Mouse (Mus musculus): ENCODE measurements around the gene Pcdh9. TPM values are rescaled to one million over a fixed set of nuclear protein-coding genes. Genes with fewer than 3 reads are reported as not detected.

Gene Pcdh9
- polyA plus RNA-seq, 1 experiment from 2014 or later: 141 TPM

DNA sequence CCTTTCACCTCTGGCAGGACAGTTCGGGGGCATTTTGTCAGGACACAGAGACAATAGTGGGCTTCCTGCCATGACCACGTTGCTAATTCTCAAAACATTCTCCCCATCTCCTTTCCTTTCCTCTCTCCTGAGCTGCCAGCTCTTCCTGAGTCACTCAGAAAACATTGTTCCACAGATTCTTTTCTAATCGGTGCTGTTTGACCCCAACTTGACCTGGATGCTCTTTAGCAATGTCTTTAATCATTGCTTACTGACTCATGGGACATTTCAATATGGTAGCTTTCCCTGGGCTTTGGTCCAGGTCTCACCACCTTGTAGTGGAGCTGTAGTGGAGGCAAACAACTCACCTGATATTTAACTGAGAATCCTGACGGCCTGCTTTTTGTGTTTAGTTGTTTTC is 820.3 kb downstream of the Pcdh9 start:
- Histone ChIP-seq H3K9me3 (ENCODE audit: control insufficient read depth, low read length) (no peaks in the 10 kb centered on the region), H3K4me3 (replicated peaks; ENCODE audit: low read length) (no peak overlapping the region), H3K4me2 (ENCODE audit: low read length) (no peak overlapping the region), H3K27me3 (replicated peaks; ENCODE audit: control insufficient read depth, insufficient read depth, low read length) (no peaks in the 10 kb centered on the region), H3K9ac (replicated peaks; ENCODE audit: low read depth, low read length) (no peak overlapping the region), H3K36me3 (ENCODE audit: control insufficient read depth, insufficient read depth) (no peaks in the 10 kb centered on the region), H3K27ac (ENCODE audit: low read length) (no peak overlapping the region), H3K4me1 (replicated peaks; ENCODE audit: control insufficient read depth, insufficient read depth, low read length) (peaks cover 20% of the 10 kb centered on the region)
- WGBS: 67% methylated on average over 4 of the region's 4 CpGs
- ATAC-seq: no peak

GRCm38 (mm10) chr14:93067411-93068336 is 822.8 kb downstream of the Pcdh9 start:
- Histone ChIP-seq H3K27me3 (replicated peaks; ENCODE audit: control insufficient read depth, insufficient read depth, low read length) (no peaks in the 10 kb centered on the region), H3K9me3 (ENCODE audit: control insufficient read depth, low read length) (no peaks in the 10 kb centered on the region), H3K4me1 (replicated peaks; ENCODE audit: control insufficient read depth, insufficient read depth, low read length) (peaks cover 20% of the 10 kb centered on the region), H3K4me3 (replicated peaks; ENCODE audit: low read length) (no peak overlapping the region), H3K9ac (replicated peaks; ENCODE audit: low read depth, low read length) (no peak overlapping the region), H3K36me3 (ENCODE audit: control insufficient read depth, insufficient read depth) (no peaks in the 10 kb centered on the region), H3K4me2 (ENCODE audit: low read length) (peak overlapping the region; percentile 24; the same call in 1 of the 2 replicates), H3K27ac (ENCODE audit: low read length) (peak overlapping the region; percentile 16; the same call in 1 of the 2 replicates)
- 4% methylated on average over 5 of the region's 5 CpGs for WGBS
- ATAC-seq: peak; percentile 87

DNA sequence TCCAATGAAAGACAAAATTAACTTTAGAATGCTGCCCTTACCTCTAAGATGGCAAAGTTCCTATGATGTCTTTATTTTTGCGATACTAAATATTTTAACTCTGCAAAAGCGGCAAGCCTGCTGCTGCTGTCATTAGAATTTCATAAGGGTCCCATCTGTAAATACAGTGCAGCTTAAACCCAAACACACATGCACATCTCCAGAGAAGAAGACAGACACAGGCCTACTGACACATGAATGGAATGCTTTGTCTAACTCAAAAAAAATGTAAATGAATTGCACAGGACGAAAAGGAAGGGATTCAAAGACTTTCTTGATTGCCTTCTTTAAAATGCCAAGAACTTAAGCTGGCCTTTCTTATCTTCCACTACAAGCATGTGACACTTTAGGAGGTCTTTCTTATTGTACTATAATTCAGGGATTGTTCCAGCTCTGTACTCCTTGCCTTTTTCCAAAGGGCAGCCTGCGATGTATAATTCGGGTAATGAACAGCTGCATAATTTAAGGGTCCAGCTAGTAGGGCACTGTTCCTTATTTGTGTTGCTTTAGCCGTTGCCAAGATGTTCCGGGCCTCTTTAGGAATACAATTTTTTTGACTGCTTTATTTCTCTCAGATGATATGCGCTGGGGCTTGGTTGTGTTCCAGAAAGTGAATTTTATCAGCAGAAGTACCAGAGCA is 823.6 kb downstream of the Pcdh9 start:
- Histone ChIP-seq H3K4me2 (ENCODE audit: low read length) (peak overlapping the region; percentile 24; the same call in 1 of the 2 replicates), H3K27ac (ENCODE audit: low read length) (peak overlapping the region; percentile 16; the same call in 1 of the 2 replicates), H3K9ac (replicated peaks; ENCODE audit: low read depth, low read length) (no peak overlapping the region), H3K9me3 (ENCODE audit: control insufficient read depth, low read length) (no peaks in the 10 kb centered on the region), H3K4me3 (replicated peaks; ENCODE audit: low read length) (no peak overlapping the region), H3K4me1 (replicated peaks; ENCODE audit: control insufficient read depth, insufficient read depth, low read length) (peaks cover 20% of the 10 kb centered on the region), H3K27me3 (replicated peaks; ENCODE audit: control insufficient read depth, insufficient read depth, low read length) (no peaks in the 10 kb centered on the region), H3K36me3 (ENCODE audit: control insufficient read depth, insufficient read depth) (no peaks in the 10 kb centered on the region)
- 5% methylated on average over 8 of the region's 8 CpGs for WGBS
- ATAC-seq: peak; percentile 82

- Histone ChIP-seq H3K4me3 (replicated peaks; ENCODE audit: low read length) (no peak overlapping the region), H3K27ac (ENCODE audit: low read length) (no peak overlapping the region), H3K4me2 (ENCODE audit: low read length) (no peak overlapping the region), H3K27me3 (replicated peaks; ENCODE audit: control insufficient read depth, insufficient read depth, low read length) (no peaks in the 10 kb centered on the region), H3K9me3 (ENCODE audit: control insufficient read depth, low read length) (no peaks in the 10 kb centered on the region), H3K4me1 (replicated peaks; ENCODE audit: control insufficient read depth, insufficient read depth, low read length) (peaks cover 7% of the 10 kb centered on the region), H3K9ac (replicated peaks; ENCODE audit: low read depth, low read length) (no peak overlapping the region), H3K36me3 (ENCODE audit: control insufficient read depth, insufficient read depth) (no peaks in the 10 kb centered on the region)
- ATAC-seq: no peak
- WGBS: 31% methylated on average over 5 of the region's 5 CpGs
These were observed 828.5 kb downstream of the Pcdh9 start for GRCm38 (mm10) chr14:93061824-93062620.

DNA sequence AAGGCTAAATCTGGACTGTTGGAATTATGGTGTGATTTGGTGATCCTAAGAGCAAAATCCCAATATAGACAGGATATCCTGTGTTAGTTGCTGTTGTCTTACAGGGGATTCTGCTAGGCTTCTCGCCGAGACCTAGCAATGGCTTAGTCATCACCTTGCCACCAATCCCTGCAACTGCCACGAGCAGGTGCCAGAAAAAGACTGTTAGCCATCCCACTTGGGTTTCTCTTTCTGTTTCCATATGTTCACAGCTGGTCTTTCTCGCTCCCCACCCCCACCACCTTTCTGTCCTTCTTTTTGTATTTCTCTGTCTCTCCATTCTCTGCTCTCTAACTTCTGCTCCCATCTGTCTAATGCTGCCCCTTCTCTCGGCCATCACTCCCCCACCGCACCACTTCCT is 831.7 kb downstream of the Pcdh9 start:
- no peak overlapping the region for H3K4me3 ChIP-seq (replicated peaks; ENCODE audit: low read length)
- H3K27me3 ChIP-seq (replicated peaks; ENCODE audit: control insufficient read depth, insufficient read depth, low read length): no peaks in the 10 kb centered on the region
- no peak overlapping the region for H3K9ac ChIP-seq (replicated peaks; ENCODE audit: low read depth, low read length)
- no peaks in the 10 kb centered on the region for H3K36me3 ChIP-seq (ENCODE audit: control insufficient read depth, insufficient read depth)
- ATAC-seq: no peak
- H3K4me2 ChIP-seq (ENCODE audit: low read length): no peak overlapping the region
- WGBS: 92% methylated on average over 6 of the region's 6 CpGs
- no peaks in the 10 kb centered on the region for H3K9me3 ChIP-seq (ENCODE audit: control insufficient read depth, low read length)
- no peak overlapping the region for H3K27ac ChIP-seq (ENCODE audit: low read length)
- H3K4me1 ChIP-seq (replicated peaks; ENCODE audit: control insufficient read depth, insufficient read depth, low read length): no peaks in the 10 kb centered on the region

DNA sequence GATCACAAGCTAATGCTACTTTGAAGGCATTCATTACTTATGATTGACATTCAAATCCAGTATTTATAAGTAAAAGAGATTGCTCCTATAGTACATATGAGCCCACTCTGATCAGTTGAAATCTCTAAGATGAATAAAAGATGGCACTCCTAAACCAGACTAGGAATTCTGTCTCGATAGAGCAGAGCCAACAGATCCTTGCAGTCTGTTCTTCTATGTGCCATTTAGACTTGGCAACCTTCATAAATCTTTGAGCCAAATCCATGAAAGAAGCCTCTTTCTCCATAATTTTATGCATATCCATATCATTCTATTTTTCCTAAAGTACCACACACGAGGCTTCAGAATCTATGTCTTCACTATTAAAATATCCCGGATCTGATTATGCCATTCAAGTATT is 834.5 kb downstream of the Pcdh9 start:
- no peaks in the 10 kb centered on the region for H3K36me3 ChIP-seq (ENCODE audit: control insufficient read depth, insufficient read depth)
- H3K4me1 ChIP-seq (replicated peaks; ENCODE audit: control insufficient read depth, insufficient read depth, low read length): no peaks in the 10 kb centered on the region
- H3K27me3 ChIP-seq (replicated peaks; ENCODE audit: control insufficient read depth, insufficient read depth, low read length): no peaks in the 10 kb centered on the region
- ATAC-seq: peak; percentile 88
- no peak overlapping the region for H3K27ac ChIP-seq (ENCODE audit: low read length)
- no peak overlapping the region for H3K4me2 ChIP-seq (ENCODE audit: low read length)
- WGBS: 75% methylated on average over 3 of the region's 3 CpGs
- no peak overlapping the region for H3K4me3 ChIP-seq (replicated peaks; ENCODE audit: low read length)
- H3K9me3 ChIP-seq (ENCODE audit: control insufficient read depth, low read length): no peaks in the 10 kb centered on the region
- no peak overlapping the region for H3K9ac ChIP-seq (replicated peaks; ENCODE audit: low read depth, low read length)

- no peak overlapping the region for H3K4me3 ChIP-seq (replicated peaks; ENCODE audit: low read length)
- H3K4me2 ChIP-seq (ENCODE audit: low read length): no peak overlapping the region
- WGBS: 45% methylated on average over 6 of the region's 6 CpGs
- H3K27ac ChIP-seq (ENCODE audit: low read length): no peak overlapping the region
- H3K9me3 ChIP-seq (ENCODE audit: control insufficient read depth, low read length): no peaks in the 10 kb centered on the region
- H3K4me1 ChIP-seq (replicated peaks; ENCODE audit: control insufficient read depth, insufficient read depth, low read length): peaks cover 12% of the 10 kb centered on the region
- no peak for ATAC-seq
- H3K9ac ChIP-seq (replicated peaks; ENCODE audit: low read depth, low read length): no peak overlapping the region
- no peaks in the 10 kb centered on the region for H3K36me3 ChIP-seq (ENCODE audit: control insufficient read depth, insufficient read depth)
- H3K27me3 ChIP-seq (replicated peaks; ENCODE audit: control insufficient read depth, insufficient read depth, low read length): no peaks in the 10 kb centered on the region
These were observed 849.9 kb downstream of the Pcdh9 start for GRCm38 (mm10) chr14:93040591-93040990.

DNA sequence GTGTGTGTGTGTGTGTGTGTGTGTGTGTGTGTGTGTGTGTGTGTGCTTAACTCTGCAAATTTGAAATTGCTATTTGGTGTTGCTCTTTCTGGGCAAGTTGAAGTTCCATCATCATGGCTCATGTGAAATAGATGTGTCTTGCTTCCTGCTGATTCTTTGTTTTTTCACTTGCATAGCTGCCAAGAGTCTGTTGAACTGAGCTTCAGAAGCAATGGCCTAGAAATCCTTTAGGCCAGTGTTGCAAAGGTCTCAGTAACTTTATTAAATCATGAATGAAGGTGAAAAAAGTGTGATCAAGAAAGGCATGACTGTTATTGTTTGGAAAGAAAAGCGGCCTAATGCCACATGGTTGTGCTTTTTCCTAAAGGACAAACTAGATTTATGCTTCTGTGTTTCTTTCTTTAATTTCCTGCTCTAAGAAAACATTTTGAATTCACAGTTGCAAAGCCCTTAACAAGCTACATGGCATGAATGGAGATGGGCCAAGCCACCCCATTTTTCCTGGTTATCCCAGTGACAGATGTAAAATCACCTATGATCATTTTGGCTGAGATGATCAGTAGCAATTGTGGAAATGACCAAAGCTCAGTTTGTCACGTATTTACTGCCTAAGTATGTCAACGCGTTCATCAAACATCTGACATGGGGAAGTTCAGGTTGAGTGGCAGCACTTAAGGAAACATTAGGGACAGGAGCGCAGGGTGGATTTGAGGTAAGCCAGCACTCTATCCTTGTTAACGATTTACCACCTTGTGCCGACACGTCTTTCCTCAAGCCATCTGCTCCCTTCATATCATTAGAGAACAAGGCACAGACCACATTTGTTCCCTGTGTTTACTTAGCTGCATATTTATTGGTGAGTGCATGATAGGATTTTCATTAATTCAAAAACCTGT is 850.9 kb downstream of the Pcdh9 start:
- no peaks in the 10 kb centered on the region for H3K36me3 ChIP-seq (ENCODE audit: control insufficient read depth, insufficient read depth)
- H3K4me3 ChIP-seq (replicated peaks; ENCODE audit: low read length): no peak overlapping the region
- no peak overlapping the region for H3K9ac ChIP-seq (replicated peaks; ENCODE audit: low read depth, low read length)
- no peaks in the 10 kb centered on the region for H3K27me3 ChIP-seq (replicated peaks; ENCODE audit: control insufficient read depth, insufficient read depth, low read length)
- no peaks in the 10 kb centered on the region for H3K9me3 ChIP-seq (ENCODE audit: control insufficient read depth, low read length)
- WGBS: 32% methylated on average over 8 of the region's 8 CpGs
- H3K4me1 ChIP-seq (replicated peaks; ENCODE audit: control insufficient read depth, insufficient read depth, low read length): peaks cover 12% of the 10 kb centered on the region
- peak; percentile 91 for ATAC-seq
- H3K27ac ChIP-seq (ENCODE audit: low read length): peak overlapping the region; percentile 39
- H3K4me2 ChIP-seq (ENCODE audit: low read length): no peak overlapping the region
